Mouse (Mus musculus): Measurements from ENCODE around the gene Fam117a.

Gene Fam117a

GRCm38 (mm10) chr11:95365596-95365995 is 28.8 kb downstream of the Fam117a start:
- no peak for DNase-seq (ENCODE audit: low read depth, low spot score)

- DNase-seq (ENCODE audit: low read depth, low spot score), result no peak
Measured at GRCm38 (mm10) chr11:95366280-95366897, 29.6 kb downstream of the Fam117a start.

- DNase-seq (ENCODE audit: low read depth, low spot score), result no peak
Measured at GRCm38 (mm10) chr11:95367011-95367735, 30.4 kb downstream of the Fam117a start.

GRCm38 (mm10) chr11:95368231-95368823 is 31.5 kb downstream of the Fam117a start:
- no peak for DNase-seq (ENCODE audit: low read depth, low spot score)

GRCm38 (mm10) chr11:95368871-95369270 is 32.1 kb downstream of the Fam117a start:
- DNase-seq (ENCODE audit: low read depth, low spot score), result no peak

GRCm38 (mm10) chr11:95369964-95370890 is 33.4 kb downstream of the Fam117a start:
- no peak for DNase-seq (ENCODE audit: low read depth, low spot score)

GRCm38 (mm10) chr11:95371182-95371581 is 34.4 kb downstream of the Fam117a start:
- no peak for DNase-seq (ENCODE audit: low read depth, low spot score)

- no peak for DNase-seq (ENCODE audit: low read depth, low spot score)
Measured at GRCm38 (mm10) chr11:95378926-95379325, 42.1 kb downstream of the Fam117a start.

GRCm38 (mm10) chr11:95379552-95379951 is 42.7 kb downstream of the Fam117a start:
- DNase-seq (ENCODE audit: low read depth, low spot score), result no peak

GRCm38 (mm10) chr11:95380711-95381110 is 43.9 kb downstream of the Fam117a start:
- no peak for DNase-seq (ENCODE audit: low read depth, low spot score)

GRCm38 (mm10) chr11:95381146-95381545 is 44.3 kb downstream of the Fam117a start:
- DNase-seq (ENCODE audit: low read depth, low spot score), result no peak

- DNase-seq (ENCODE audit: low read depth, low spot score), result no peak
Measured at GRCm38 (mm10) chr11:95383331-95383986, 46.6 kb downstream of the Fam117a start.

GRCm38 (mm10) chr11:95384004-95384318 is 47.1 kb downstream of the Fam117a start:
- DNase-seq (ENCODE audit: low read depth, low spot score), result no peak

GRCm38 (mm10) chr11:95384319-95384972 is 47.6 kb downstream of the Fam117a start, which contains the start of gene Slc35b1:
Gene Slc35b1 (plus strand): TSS chr11:95384692.
- DNase-seq (ENCODE audit: low read depth, low spot score), result peak; percentile 96

GRCm38 (mm10) chr11:95384973-95385320 is 48.1 kb downstream of the Fam117a start:
- DNase-seq (ENCODE audit: low read depth, low spot score), result no peak

- no peak for DNase-seq (ENCODE audit: low read depth, low spot score)
Measured at GRCm38 (mm10) chr11:95387354-95387753, 50.5 kb downstream of the Fam117a start.

- DNase-seq (ENCODE audit: low read depth, low spot score), result no peak
Measured at GRCm38 (mm10) chr11:95389006-95389405, 52.2 kb downstream of the Fam117a start.

GRCm38 (mm10) chr11:95390420-95390819 is 53.6 kb downstream of the Fam117a start:
- no peak for DNase-seq (ENCODE audit: low read depth, low spot score)

- DNase-seq (ENCODE audit: low read depth, low spot score), result no peak
Measured at GRCm38 (mm10) chr11:95391201-95391600, 54.4 kb downstream of the Fam117a start.

- DNase-seq (ENCODE audit: low read depth, low spot score), result no peak
Measured at GRCm38 (mm10) chr11:95391743-95392142, 54.9 kb downstream of the Fam117a start.

GRCm38 (mm10) chr11:95392223-95392667 is 55.4 kb downstream of the Fam117a start:
- no peak for DNase-seq (ENCODE audit: low read depth, low spot score)

All from embryo, embryonic 11.5 days (tissue).